Mouse (Mus musculus) v-Abl transformed pro-B cells (cell line): Measurements from ENCODE around the gene Chil1.

Experiments used
- in situ Hi-C, 2 experiments: fragments of 400-800 bp; cut with MboI; formaldehyde crosslinking; loops; one replicate each; pipeline ENCODE4 v1.15.1; 2025; ENCODE audit not compliant: unreplicated experiment in 2 of 2

The Chil1 gene

DNA sequence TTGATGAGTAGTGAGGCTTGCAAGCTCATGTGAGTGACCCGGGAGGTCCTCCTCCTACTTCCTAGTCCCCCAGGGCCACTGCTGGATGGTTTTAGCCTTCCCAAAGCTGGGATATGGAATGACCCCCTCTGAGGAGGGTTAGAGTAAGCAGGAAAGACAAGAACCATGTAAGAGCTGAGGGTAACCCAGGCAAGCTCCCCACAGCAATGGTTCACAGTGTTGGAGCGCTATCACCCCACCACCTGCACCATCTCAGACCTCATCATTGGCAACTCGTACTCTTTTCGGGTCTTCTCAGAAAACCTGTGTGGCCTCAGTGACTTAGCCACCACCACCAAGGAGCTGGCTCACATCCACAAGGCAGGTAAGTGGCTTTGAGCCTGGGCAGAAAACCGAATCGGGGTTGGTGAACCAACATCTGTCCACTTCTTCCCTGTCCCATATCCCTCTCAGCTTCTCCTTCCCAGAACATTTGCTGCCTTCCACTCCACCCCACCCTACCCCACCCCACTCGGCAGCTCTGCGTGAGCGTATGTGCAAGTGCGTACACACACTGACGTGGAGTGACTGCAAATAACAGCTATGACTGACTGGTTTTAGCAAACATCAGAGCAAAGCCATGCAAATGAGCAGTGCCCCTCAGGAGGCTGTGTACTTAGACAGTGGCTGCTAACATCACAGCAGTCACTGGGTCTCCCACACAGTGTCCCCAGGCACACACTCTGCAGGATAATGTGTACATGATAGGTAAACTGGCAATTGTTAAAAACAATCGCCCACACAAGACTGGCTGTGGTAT is 16.4 kb downstream of the Chil1 start:
- in situ Hi-C loops: loop anchor here in 1 of 2 experiments (10.0 kb wide), 1 partner anchor 106 kb away; no protein-coding TSS in a partner anchor

DNA sequence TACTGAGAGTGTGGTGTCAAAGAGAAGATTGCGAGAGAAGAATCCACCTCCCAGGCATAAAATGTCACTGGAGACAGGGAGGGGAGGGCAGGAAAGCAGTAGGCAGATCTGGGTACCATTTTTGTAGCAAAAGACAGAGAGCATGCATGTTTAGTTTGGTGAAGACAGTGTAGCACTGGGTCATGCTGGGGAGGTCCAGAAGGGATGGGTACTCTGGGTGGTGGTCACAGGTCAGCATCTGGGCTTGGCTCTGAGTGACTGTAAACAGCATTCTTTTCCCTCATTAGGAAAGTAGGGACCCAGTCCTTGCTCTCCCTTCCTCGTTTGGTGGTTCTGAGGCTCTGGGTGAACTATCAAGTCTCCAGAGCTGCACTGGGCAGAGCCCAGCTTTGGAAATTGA is 18.5 kb downstream of the Chil1 start:
- in situ Hi-C loops: loop anchor here in 1 of 2 experiments (5.0 kb wide), 1 partner anchor 48 kb away; no protein-coding TSS in a partner anchor

DNA sequence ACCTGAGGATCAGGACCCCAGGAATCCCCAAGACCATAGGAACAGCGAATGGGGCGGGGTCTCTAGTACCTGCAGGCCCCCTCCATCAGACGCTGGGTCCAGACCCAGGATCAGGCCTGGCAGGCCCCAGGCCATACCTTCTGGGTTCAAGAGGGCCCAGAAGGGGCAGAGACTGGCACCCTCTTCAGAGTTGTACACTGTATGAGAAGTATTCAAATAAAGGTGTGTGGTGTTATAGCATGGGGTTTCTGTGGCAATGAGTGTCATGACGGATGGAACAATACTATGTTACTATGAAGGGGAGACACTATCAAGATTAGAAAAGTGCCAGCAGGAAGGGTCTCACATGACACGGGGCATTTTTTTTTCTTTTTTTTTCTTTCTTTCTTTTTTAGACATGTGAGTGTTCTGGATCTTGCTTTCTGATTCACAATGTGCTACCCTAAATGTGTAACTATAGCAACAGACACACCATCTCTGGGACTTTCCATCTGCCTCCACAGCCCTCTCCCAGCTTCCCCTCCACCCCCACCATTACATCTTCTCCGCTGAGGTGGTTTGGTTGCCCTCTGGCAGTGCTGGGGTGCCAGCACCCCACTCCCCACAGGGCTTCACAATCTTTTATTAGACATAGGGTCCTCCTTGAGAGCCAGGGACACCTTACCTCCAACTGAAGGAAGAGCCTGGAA is 19.2 kb downstream of the Chil1 start:
- in situ Hi-C loops: loop anchor here in 1 of 2 experiments (5.0 kb wide), 1 partner anchor 49 kb away; no protein-coding TSS in a partner anchor

DNA sequence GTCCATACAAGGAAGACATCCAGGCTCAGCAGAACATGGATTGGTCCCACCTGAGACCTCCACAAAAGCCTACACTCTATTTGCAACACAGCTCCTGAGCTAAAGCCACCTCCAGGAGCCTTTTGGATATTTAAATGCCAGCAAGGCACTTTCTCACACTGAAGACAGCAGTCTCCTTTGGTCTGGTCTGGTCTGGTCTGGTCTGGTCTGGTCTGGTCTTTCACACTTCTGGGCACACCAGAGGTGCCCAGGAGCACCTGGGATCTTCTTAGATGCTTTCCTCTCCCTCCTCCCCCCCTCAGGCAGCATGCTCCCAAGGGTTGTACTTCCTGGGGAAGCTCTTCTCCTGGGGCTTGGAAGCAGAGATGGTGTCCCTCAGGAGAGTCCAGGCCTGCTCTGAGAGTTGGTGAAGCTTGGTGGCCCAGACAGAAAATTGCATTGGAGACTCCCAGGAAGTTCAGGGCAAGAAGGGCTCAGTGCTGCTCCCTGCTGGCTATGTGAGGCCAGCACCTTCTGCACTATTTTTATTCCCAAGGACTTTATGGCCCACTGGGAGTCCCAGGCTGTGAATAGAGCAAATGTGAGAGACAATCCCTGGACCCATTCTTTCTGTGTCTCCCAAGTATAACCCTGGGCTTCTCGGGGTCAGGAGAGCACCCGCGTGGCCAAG is 19.9 kb downstream of the Chil1 start:
- in situ Hi-C loops: loop anchor here in 1 of 2 experiments (5.0 kb wide), 1 partner anchor 50 kb away; no protein-coding TSS in a partner anchor

DNA sequence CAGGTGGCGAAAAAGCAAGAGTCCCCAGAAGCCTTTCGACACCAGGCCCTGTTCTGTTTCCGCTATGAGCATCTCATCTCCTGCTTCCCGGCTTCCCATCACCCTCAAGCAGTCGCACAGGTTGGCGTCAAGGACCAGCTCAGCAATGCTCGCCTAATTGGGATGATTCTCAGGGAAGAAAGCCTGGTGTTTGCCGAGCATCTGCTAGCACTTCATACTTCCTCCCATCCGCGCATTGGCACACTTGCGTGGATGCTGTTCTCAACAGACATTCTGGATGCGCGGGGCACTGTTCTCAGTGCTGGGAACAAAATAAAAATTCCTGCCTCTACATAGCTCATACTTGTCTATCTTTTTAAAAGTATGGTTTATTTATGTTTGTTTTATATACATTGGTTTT is 22.3 kb downstream of the Chil1 start:
- in situ Hi-C loops: loop anchor here in 1 of 2 experiments (5.0 kb wide), 1 partner anchor 52 kb away; no protein-coding TSS in a partner anchor

DNA sequence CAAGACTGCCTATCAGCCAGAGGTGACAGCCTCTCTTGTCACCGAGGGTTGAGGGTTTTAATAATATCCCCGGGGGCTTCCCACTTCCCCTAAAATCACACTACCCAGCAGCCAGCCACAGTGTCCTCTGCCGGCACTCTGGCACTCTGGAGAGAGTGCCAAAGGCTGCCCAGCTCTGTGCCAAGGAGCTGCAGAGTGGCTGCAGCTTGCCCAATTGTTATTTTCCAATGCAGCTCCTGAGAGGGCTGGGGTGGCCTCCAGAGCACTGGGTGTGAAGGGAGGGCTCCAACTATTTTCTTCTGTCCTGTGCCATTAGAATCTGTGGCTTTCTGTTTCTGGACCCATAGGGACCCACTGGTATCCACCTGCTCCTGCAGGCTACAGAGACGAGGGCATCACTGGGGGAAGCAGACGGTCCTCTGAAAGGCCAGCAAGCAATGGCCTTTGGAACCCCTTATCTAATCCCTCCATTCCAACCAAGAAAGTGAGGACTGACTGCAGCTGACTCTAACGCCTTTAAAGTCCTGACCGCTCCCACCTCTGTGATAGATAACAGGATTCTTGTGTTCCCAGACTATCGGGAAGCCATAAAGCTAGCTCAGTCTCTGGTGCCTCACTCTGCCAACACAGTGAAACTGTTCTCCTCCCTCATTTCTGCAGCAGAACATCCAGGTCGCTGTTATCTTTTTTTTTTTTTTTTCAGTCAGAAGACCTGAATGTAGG is 23.5 kb downstream of the Chil1 start:
- in situ Hi-C loops: no loop called here

DNA sequence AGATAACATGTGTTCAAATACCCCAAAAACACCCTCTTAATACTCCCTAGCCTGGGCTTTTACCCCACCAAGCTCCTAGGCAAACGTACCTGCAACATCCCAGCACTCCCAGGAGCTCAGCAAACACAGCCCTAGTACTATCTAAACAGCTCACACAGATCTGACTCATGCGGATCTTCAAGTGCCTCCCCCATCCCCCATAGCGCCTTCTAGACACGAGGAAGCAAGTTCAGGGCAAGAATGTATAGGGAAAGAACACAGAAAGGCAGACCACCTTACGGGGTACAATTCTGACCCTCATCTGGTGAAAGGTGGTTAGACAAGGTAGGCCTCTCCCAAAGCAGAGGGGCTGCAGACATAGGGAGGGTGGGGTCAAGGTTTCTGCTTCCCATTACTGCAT is 24.1 kb downstream of the Chil1 start:
- in situ Hi-C loops: no loop called here

DNA sequence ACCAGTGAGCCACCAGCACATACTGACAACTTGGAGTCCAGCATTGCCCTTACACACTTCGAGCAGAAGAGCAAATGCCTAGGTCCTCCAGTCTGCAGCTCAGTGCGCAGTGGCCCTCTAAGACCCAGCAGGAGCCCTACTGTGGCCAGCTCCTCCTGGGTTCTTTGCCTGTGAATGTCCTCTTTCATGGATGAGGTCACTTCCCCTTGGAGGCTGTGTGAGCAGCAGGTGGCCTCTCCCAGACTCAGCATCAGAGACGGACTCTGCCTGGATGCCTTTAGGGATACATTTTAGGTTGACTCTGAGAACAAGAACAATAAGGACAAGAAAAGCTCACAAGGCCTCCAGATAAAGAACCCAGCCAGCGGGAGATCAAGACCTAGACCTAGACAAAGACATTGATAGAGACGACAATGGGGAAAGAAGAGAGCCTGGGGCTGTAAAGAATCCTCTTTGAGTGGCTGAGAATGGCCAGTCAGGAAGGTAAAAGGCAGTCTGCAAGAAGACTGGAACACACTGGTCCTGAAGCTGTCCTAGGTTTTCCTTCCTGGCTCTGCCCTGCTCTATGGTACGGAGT is 28.3 kb downstream of the Chil1 start:
- in situ Hi-C loops: no loop called here

DNA sequence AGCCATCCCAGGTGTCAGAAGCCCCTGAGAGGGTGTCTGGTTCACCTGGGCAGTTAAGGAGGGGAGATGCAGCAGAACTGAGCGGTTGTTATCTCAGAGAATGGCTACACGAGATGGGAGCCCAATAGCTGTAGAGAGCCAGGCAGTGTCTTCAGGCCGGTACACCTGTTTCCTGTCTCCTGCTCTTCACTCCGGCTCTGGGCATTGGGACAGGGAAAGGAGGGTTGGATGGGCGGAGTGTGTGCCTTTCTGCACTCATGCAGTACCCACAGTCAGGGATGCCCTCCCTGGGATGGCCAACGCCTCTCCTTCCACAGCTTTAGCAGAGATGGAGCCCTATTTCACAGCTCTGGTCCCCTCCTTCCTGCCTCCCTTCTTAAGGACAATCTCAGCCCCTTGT is 29.1 kb downstream of the Chil1 start:
- in situ Hi-C loops: no loop called here

DNA sequence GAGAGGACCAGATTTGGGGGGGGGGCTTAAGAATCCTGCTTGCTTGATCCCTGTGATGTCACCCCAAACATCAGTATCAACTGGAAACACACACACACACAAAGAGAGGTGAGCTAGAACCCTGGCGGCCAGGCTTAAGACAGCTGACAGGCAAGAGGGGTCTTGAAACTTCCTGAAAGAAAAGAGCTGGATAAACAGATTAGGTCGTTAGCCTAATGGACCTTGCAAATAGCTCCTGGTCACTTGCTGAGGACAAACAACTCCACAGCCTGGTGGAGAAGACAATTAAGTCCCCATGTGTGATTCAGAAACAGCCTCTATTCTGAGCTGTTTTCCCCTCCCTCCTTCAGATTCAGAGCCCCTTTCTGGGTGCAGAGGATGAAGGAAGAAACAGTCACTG is 29.7 kb downstream of the Chil1 start:
- in situ Hi-C loops: no loop called here

DNA sequence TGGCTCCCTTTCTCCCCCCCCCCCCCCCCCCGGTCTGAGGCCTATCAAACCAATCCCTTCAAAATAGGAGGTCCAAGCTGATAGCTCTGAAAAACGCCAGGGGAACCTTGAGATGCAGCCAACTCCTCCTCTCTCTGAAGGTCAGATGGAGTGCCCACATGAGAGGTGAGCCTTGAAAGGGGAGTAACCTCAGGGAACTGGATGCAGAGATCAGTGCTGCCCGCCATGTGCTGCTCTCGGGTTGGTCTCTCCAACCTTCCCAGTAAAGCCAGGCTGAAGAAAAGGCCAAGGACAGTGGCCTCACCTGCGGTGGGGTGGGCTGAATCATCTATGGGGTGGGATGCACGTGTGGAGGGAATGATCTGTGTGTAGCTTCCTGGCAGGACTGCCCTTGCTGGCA is 30.4 kb downstream of the Chil1 start:
- in situ Hi-C loops: no loop called here

DNA sequence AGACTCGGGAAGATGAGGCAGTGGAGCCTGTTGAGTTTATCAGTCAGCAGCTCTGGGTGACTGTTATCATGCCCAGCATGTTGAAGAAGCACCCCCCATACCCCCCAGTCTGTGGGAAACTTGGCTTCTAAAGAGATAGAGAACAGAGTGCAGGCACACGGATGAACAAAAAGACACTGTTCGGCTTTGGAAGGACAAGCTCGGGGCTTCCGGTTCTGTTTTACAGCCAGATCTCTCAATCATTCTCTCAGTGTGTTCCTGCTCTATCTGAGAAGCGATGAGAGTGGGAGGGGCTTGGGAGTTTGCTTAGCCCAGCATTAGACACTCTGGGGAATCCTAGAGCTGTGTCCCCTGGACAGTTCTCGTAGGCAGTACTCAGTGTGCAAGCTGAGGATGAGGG is 31.4 kb downstream of the Chil1 start:
- in situ Hi-C loops: no loop called here

DNA sequence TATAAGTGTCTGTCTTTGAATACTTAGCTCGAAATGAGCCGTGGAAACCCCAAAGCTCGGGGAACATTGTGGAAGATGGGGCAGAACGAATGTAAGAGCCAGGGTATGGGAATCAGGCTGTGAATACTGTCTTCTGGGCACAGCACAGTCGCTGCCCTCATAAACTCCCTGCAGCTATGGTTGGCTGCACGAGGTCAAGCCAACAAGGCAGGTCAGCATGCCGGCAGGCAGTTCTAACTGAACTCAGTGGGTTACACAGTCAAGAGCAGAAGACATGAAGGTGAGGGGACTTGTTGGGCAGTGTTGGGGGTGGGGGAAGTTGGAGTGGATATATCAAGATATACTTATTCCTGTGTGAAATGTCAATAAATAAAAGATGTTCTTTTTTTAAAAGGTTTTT is 33.1 kb downstream of the Chil1 start:
- in situ Hi-C loops: no loop called here

DNA sequence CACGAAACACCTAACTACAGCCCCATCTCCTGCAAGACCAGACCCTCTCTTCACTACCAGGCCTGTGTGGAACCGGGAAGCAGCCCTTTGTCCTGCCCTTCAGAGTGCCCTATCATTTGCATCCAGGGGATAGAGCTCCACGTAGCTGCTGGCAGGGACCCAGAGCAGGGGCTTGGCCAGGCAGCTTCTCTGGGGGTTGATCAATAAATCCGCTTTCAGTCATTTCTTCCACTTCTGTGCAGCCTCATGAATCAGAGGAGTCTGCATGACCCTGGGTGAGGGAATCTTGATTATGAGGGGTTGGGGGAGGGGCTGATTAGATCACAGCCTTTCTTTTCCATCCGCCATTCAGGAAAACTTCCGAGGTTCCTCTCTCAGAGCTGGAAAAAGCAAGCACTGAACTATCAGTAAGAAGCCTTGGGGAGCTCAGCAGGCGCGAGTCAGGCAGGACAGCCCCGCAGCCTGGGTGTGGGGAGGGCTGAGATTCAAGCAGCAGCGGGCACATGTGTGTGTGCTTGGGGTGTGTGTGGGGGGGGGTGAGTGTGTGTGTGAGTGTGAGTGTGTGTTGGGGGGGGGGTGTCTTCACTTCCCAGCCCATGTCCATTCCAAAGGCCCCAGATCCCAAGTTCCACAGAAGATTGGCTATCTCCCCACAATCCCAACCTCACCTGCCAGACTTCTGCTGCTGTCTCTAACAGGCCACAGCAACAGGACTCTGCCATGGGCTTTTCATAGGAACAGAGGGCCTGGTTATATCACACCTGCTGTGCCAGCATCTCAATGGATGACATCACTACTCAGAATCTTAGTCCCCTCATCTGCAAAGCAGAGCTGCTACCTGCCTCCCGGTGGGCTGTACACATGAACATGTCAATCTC is 34.0 kb downstream of the Chil1 start:
- in situ Hi-C loops: no loop called here

DNA sequence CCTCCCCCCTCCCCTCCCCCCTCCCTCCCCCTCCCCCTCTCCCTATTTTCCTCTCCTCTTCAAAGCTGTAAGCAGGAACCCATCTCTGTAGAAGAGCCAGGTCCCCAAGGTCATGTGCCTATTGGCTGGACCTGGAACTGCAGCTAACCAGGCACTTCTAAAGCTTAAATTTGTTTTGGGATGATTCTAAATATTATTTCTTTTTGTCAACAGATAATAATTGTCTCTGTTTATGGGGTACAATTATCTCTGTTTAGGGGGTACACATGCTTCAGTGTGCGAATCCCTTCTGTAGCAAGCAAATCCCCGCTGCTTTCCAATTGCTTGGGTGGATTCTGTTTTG is 34.6 kb downstream of the Chil1 start:
- in situ Hi-C loops: no loop called here

DNA sequence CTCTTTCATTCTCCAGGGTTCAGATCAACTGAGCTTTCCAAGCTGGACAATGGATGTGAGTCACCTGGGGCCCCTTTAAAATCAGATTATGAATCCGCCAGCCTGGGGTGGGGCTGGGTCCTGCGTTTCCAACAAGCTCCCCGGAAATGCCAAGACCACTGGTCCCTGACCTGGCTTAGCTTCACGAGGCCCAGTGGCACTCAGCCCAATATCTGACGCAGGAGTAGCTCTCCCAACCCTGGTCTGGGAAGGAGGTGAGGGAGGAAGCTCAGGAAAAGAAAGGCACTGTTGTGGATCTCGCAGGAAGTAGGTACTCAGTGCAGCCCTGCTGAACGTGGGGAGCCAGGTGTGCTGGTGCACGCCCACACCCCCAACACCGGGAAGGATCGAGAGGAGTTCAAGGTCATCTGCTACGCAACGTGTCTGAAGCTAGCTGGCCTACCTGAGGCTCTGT is 35.1 kb downstream of the Chil1 start:
- in situ Hi-C loops: no loop called here

DNA sequence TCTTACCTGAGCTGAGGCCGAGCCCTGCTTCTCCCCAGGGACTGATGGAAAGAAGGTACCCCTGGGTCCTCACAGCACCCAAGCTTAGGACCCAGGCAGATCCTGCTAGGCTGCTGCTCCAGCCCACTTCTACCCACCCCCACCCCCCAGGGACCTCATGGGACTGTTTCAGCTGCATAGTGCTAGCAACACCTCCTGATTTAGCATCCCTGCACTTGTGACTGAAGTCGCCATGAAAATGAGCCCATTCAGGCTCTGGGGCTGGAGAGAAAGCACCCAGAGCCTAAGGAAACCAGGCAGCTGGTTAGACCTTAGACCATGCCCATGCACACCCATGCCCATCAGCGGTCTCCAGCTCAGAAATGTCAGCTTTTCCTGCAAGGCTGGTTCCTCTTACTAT is 36.0 kb downstream of the Chil1 start:
- in situ Hi-C loops: no loop called here

DNA sequence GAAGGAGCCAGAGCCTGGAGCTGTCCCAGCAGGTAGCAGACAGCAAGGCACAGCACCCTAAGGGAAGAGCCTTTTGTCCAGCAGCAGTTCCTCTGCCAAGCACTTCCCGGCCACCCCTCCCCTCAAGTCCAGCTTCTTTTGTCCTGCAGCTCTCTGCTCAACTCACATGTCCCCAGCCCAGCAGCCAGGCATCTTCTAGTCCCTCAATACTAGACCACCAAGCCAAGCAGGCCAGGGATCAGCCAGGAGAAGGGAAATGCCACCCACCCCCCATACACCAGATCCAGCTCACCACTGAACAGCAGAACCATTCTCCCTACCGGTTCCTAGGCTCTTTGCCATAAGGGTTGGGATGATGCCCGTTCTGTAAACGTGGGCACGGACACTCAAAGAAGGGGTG is 37.6 kb downstream of the Chil1 start:
- in situ Hi-C loops: no loop called here

DNA sequence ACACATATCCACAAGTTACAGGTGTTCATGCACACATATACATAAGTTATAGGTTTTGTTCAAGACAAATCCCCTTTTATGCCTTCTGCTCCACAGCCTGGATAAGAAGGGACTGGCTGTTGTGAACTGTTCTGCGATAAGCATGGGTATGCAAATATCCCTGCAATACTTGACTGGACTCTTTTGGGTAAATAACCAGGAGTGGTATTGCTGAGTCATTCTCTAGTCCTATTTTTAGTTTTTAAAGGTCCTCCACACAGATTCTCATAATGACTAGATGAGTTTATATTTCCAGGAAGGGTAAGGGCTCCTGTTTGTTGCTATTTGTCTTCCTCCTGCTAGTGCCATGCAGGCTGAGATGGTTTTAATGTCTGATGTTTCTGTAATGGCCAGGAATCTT is 39.2 kb downstream of the Chil1 start:
- in situ Hi-C loops: no loop called here
